Mouse (Mus musculus): ENCODE data around the gene Esp38.
"Not testable (repeated sequence)": the region's sequence is repeated elsewhere in the genome, so short reads cannot be mapped to it uniquely, and the experiment has no call there.

Esp38 gene

GRCm38 (mm10) chr17:39950220-39950619, at the start of gene Esp38:
Gene Esp38 (plus strand): TSS chr17:39950520.
- no peak for DNase-seq (ENCODE audit: low spot score in 2 of 2)

DNA sequence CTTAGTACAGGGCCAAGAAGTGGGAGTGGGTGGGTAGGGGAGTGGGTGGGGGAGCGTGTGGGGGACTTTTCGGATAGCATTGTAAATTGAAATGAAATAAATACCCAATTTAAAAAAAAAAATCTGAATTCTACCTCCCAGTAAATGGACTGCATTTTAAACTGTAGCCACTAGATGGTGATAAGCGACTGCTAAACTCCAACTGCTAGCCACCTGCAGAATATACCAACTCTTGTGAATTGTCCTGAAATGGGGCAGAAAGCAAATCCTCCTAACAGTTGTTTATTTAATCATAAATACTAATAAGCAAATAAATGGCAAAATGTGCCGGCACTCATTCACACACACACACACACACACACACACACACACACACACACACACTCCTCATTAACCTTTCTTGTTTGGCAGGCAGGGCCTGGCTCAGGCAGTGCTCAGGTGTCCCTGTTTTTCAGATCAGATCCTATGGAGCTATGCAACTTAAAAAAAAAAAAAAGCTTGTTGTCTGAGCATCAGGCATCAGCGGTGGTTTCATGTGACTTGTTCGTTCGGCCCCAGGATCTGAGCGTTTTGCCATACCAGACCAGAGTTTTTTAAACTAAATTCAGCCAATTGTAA, 47.3 kb upstream of the Esp38 start:
- not testable (repeated sequence) for DNase-seq (ENCODE audit: low spot score in 2 of 2)
